ENCODE assay signal across 9 mouse cellular contexts in genomic region chr10:62866035-62866791, GRCm38 (mm10). TPM values are rescaled to one million over a fixed set of nuclear protein-coding genes. Genes with fewer than 3 reads are reported as not detected.
DNase-seq lines count a peak whose midpoint lies in the region; ATAC-seq and TF ChIP-seq lines count a peak whose summit lies in the region.
"Had no signal": no experiment of that assay in that cellular context is flagged by ENCODE, and none has a peak within 500 bp of the region (broad histone marks: within the 10 kb centered on the region; RNA-seq: fewer than 3 reads in every experiment).

No protein-coding gene starts in this region.

- peaks cover 19% of the 10 kb centered on the region for H3K36me3 ChIP-seq in embryonic facial prominence, embryonic 10.5 days (replicated peaks)
- H3K36me3 ChIP-seq in heart, embryonic 10.5 days, result peaks cover 12% of the 10 kb centered on the region; the same call in 1 of the 2 replicates
- peaks cover 10% of the 10 kb centered on the region for H3K36me3 ChIP-seq in kidney, embryonic 15.5 days
- no peaks in the 10 kb centered on the region for H3K36me3 ChIP-seq in liver, embryonic 14.5 days (replicated peaks; ENCODE audit: control insufficient read depth, insufficient read depth, low read depth)
- no peaks in the 10 kb centered on the region for H3K36me3 ChIP-seq in neural tube, embryonic 15.5 days

- peak; percentile 23 for DNase-seq in kidney, adult 11 months
- no peak for DNase-seq in kidney, adult 9 months
- peak; percentile 52 for DNase-seq in embryonic facial prominence, embryonic 10.5 days (ENCODE audit: low spot score)
- peak; percentile 78 for DNase-seq in heart, embryonic 10.5 days (ENCODE audit: low spot score)
- no peak for DNase-seq in liver, embryonic 14.5 days (ENCODE audit: low read depth in 3 of 3, low spot score in 3 of 3)
- DNase-seq in adipocyte (ENCODE audit: low spot score), result no peak

- peaks cover 15% of the 10 kb centered on the region for H3K27me3 ChIP-seq in embryonic facial prominence, embryonic 10.5 days (replicated peaks; ENCODE audit: low read depth, poor library complexity, severe bottlenecking)
- no peaks in the 10 kb centered on the region for H3K27me3 ChIP-seq in heart, embryonic 10.5 days (ENCODE audit: insufficient read depth, poor library complexity, severe bottlenecking)
- no peaks in the 10 kb centered on the region for H3K27me3 ChIP-seq in kidney, embryonic 15.5 days
- no peaks in the 10 kb centered on the region for H3K27me3 ChIP-seq in liver, embryonic 14.5 days (ENCODE audit: control insufficient read depth, insufficient read depth, low read length)
- no peaks in the 10 kb centered on the region for H3K27me3 ChIP-seq in neural tube, embryonic 15.5 days (replicated peaks)

- peaks cover 36% of the 10 kb centered on the region for H3K4me1 ChIP-seq in embryonic facial prominence, embryonic 10.5 days
- H3K4me1 ChIP-seq in heart, embryonic 10.5 days, result peaks cover 22% of the 10 kb centered on the region
- peaks cover 17% of the 10 kb centered on the region for H3K4me1 ChIP-seq in kidney, embryonic 15.5 days
- peaks cover 0 to 7% of the 10 kb centered on the region in 2 experiments; a peak in 1 of 4 replicates for H3K4me1 ChIP-seq in liver, embryonic 14.5 days (replicated peaks; ENCODE audit: control insufficient read depth in 2 of 2, insufficient read depth in 2 of 2, low read length in 1 of 2)
- H3K4me1 ChIP-seq in neural tube, embryonic 15.5 days, result peaks cover 40% of the 10 kb centered on the region

- H3K4me3 ChIP-seq in embryonic facial prominence, embryonic 10.5 days, result peak overlapping the region; percentile 65
- H3K4me3 ChIP-seq in heart, embryonic 10.5 days, result peak overlapping the region; percentile 61
- peak overlapping the region; percentile 51 for H3K4me3 ChIP-seq in kidney, embryonic 15.5 days (replicated peaks)
- peak overlapping the region; percentile 36 to 55; a peak in 1 of 4 replicates for H3K4me3 ChIP-seq in liver, embryonic 14.5 days (ENCODE audit: insufficient read depth in 1 of 2, low read depth in 2 of 2, low read length in 2 of 2)
- peak overlapping the region; percentile 56 for H3K4me3 ChIP-seq in neural tube, embryonic 15.5 days (replicated peaks)

- TF ChIP-seq EP300 in liver, embryonic 14.5 days (IDR thresholded peaks at IDR 0.05; ENCODE audit: low read depth), result no peak

- peaks cover 4% of the 10 kb centered on the region for H3K9me3 ChIP-seq in embryonic facial prominence, embryonic 10.5 days
- no peaks in the 10 kb centered on the region for H3K9me3 ChIP-seq in heart, embryonic 10.5 days
- no peaks in the 10 kb centered on the region for H3K9me3 ChIP-seq in kidney, embryonic 15.5 days (replicated peaks)
- H3K9me3 ChIP-seq in liver, embryonic 14.5 days (ENCODE audit: control insufficient read depth, low read length), result no peaks in the 10 kb centered on the region
- H3K9me3 ChIP-seq in neural tube, embryonic 15.5 days (replicated peaks), result no peaks in the 10 kb centered on the region

- peak overlapping the region; percentile 91 for H3K27ac ChIP-seq in embryonic facial prominence, embryonic 10.5 days (replicated peaks)
- H3K27ac ChIP-seq in heart, embryonic 10.5 days, result peak overlapping the region; percentile 90
- no peak overlapping the region for H3K27ac ChIP-seq in kidney, embryonic 15.5 days
- no peak overlapping the region for H3K27ac ChIP-seq in liver, embryonic 14.5 days
- H3K27ac ChIP-seq in neural tube, embryonic 15.5 days (replicated peaks), result peak overlapping the region; percentile 97

- peak overlapping the region; percentile 57; the same call in 1 of the 2 replicates for H3K9ac ChIP-seq in kidney, embryonic 15.5 days
- H3K9ac ChIP-seq in liver, embryonic 14.5 days (replicated peaks), result no peak overlapping the region
- peak overlapping the region; percentile 75 for H3K9ac ChIP-seq in neural tube, embryonic 15.5 days (replicated peaks)

- no peak for TF ChIP-seq CTCF in liver, embryonic 14.5 days (IDR thresholded peaks at IDR 0.05; ENCODE audit: low read depth)

- H3K4me2 ChIP-seq in kidney, embryonic 15.5 days, result peak overlapping the region; percentile 83
- H3K4me2 ChIP-seq in liver, embryonic 14.5 days (ENCODE audit: low read depth), result peak overlapping the region; percentile 69
- H3K4me2 ChIP-seq in neural tube, embryonic 15.5 days, result peak overlapping the region; percentile 71

- peak; percentile 35 for ATAC-seq in kidney, embryonic 15.5 days (replicated peaks; ENCODE audit: low FRiP score)
- ATAC-seq in liver, embryonic 14.5 days (ENCODE audit: insufficient read depth), result no peak
- peak; percentile 63 for ATAC-seq in neural tube, embryonic 15.5 days (ENCODE audit: low FRiP score)

- 17% methylated on average over 11 of the region's 11 CpGs for WGBS in embryonic facial prominence, embryonic 10.5 days
- WGBS in heart, embryonic 10.5 days, result 15% methylated on average over 11 of the region's 11 CpGs
- 31% methylated on average over 11 of the region's 11 CpGs for WGBS in kidney, embryonic 15.5 days
- WGBS in liver, embryonic 14.5 days (ENCODE audit: insufficient replicate concordance), result 35% methylated on average over 11 of the region's 11 CpGs
- WGBS in neural tube, embryonic 15.5 days, result 19% methylated on average over 11 of the region's 11 CpGs

RNA-seq across cellular contexts. Expression of gene Tet1, which starts 42.6 kb away (rescaled TPM):
- 28.9 and 34.5 TPM in 2 replicates for polyA plus RNA-seq in embryonic facial prominence, embryonic 10.5 days (2016; fragmentation: Nextera tagmentation; extraction: Ambion mirVana)
- polyA plus RNA-seq in heart, embryonic 10.5 days (2016; fragmentation: Nextera tagmentation; extraction: Ambion mirVana), result 25.6 and 30.3 TPM in 2 replicates
- 28.5 and 32.9 TPM in 2 replicates for polyA plus RNA-seq in kidney, embryonic 15.5 days (2015; fragmentation: Nextera tagmentation; extraction: Ambion mirVana)
- polyA plus RNA-seq in liver, embryonic 14.5 days (2012; rRNA removed), result 0.21 and 0.23 TPM in 2 replicates
- polyA plus RNA-seq in liver, embryonic 14.5 days (2014; fragmentation: Nextera tagmentation; extraction: Ambion mirVana), result 0.99 and 1.9 TPM in 2 replicates
- polyA plus RNA-seq in neural tube, embryonic 15.5 days (2015; fragmentation: Nextera tagmentation; extraction: Ambion mirVana), result 36.8 and 37.8 TPM in 2 replicates
- polyA plus RNA-seq: erythroblast, embryonic 14.5 days had no signal

RNA-seq across cellular contexts. Expression of gene Slc25a16, which starts 54.2 kb away (rescaled TPM):
- polyA plus RNA-seq in embryonic facial prominence, embryonic 10.5 days (2016; fragmentation: Nextera tagmentation; extraction: Ambion mirVana), result 8.1 and 9.4 TPM in 2 replicates
- polyA plus RNA-seq in heart, embryonic 10.5 days (2016; fragmentation: Nextera tagmentation; extraction: Ambion mirVana), result 11.6 and 12.6 TPM in 2 replicates
- polyA plus RNA-seq in kidney, embryonic 15.5 days (2015; fragmentation: Nextera tagmentation; extraction: Ambion mirVana), result 15.0 and 15.8 TPM in 2 replicates
- polyA plus RNA-seq in liver, embryonic 14.5 days (2012; rRNA removed), result 4.8 and 6.2 TPM in 2 replicates
- 7.0 and 8.9 TPM in 2 replicates for polyA plus RNA-seq in liver, embryonic 14.5 days (2014; fragmentation: Nextera tagmentation; extraction: Ambion mirVana)
- 13.9 and 14.8 TPM in 2 replicates for polyA plus RNA-seq in neural tube, embryonic 15.5 days (2015; fragmentation: Nextera tagmentation; extraction: Ambion mirVana)

Comparison
In these comparisons a context has a peak if more than half of its experiments do, and no peak if none do; other contexts are left out.
1. DNase-seq: peak in kidney, adult 11 months (single experiment), embryonic facial prominence, embryonic 10.5 days (single experiment) and heart, embryonic 10.5 days (single experiment); none in kidney, adult 9 months (single experiment), liver, embryonic 14.5 days (0 of 3) and adipocyte (single experiment).
2. H3K27ac ChIP-seq: peak in embryonic facial prominence, embryonic 10.5 days (single experiment), heart, embryonic 10.5 days (single experiment) and neural tube, embryonic 15.5 days (single experiment); none in kidney, embryonic 15.5 days (single experiment) and liver, embryonic 14.5 days (single experiment).
3. Peak in every context shown above with its lines, with median percentiles within 50 percentile points of each other: H3K4me3 ChIP-seq and H3K4me2 ChIP-seq.